Mouse (Mus musculus) forebrain, postnatal 0 days (tissue): ENCODE data around the gene Clrn2. TPM values are rescaled to one million over a fixed set of nuclear protein-coding genes. Genes with fewer than 3 reads are reported as not detected.

Source experiments
- ATAC-seq: fragments of 200-750 bp; cut with Nextera tagmentation; 2 replicates; pipeline ENCODE4 v1.8.0; 2017; ENCODE audit warnings: mild to moderate bottlenecking, moderate library complexity
- DNase-seq: peaks from one replicate; pipeline ENCODE4 v3.0.0-alpha.2; 2015
- H3K27ac ChIP-seq: fragments of 300-500 bp; sonication (generic); 2 replicates; pipeline ENCODE4 v1.5.1; 2014; ENCODE audit warnings: low read depth, mild to moderate bottlenecking, antibody characterized with exemption, low read length, moderate library complexity, mixed read lengths
- H3K27me3 ChIP-seq: fragments of 300-500 bp; sonication (generic); 2 replicates; pipeline ENCODE4 v1.6.1; 2014; ENCODE audit warnings: mild to moderate bottlenecking, low read length, mixed read lengths; ENCODE audit not compliant: insufficient read depth
- H3K36me3 ChIP-seq: fragments of 300-500 bp; sonication (generic); 2 replicates; pipeline ENCODE4 v1.6.1; 2014; ENCODE audit warnings: mild to moderate bottlenecking, moderate library complexity; ENCODE audit not compliant: insufficient read depth
- H3K4me1 ChIP-seq: fragments of 300-500 bp; sonication (generic); 2 replicates; pipeline ENCODE4 v1.6.1; 2014; ENCODE audit warnings: antibody characterized with exemption; ENCODE audit not compliant: insufficient read depth
- H3K4me2 ChIP-seq: fragments of 300-500 bp; sonication (generic); 2 replicates; pipeline ENCODE4 v1.6.1; 2014; ENCODE audit warnings: low read depth, mild to moderate bottlenecking, moderate library complexity
- H3K4me3 ChIP-seq: fragments of 300-500 bp; sonication (generic); 2 replicates; pipeline ENCODE4 v1.5.1; 2014; ENCODE audit warnings: low read depth, low read length, mixed read lengths
- H3K9ac ChIP-seq: fragments of 300-500 bp; sonication (generic); 2 replicates; pipeline ENCODE4 v1.6.1; 2014; ENCODE audit warnings: mild to moderate bottlenecking
- H3K9me3 ChIP-seq: fragments of 300-500 bp; sonication (generic); 2 replicates; pipeline ENCODE4 v1.6.1; 2016; ENCODE audit warnings: low read length
- CTCF ChIP-seq: sonication (generic); IDR thresholded peaks from 2 replicates; pipeline ENCODE4 v1.5.1; 2016; ENCODE audit warnings: antibody characterized with exemption, control low read depth, low read depth
- WGBS: fragments of 180-500 bp; shearing (Covaris S2); extraction: QIAGEN DNeasy Blood & Tissue Kit; methylation state at CpG from one replicate; pipeline ENCODE4 v1.1.7; 2014; 5-methylcytosine and 5-hydroxymethylcytosine counted together
- polyA plus RNA-seq: library from polyadenylated mRNA; unstranded; fragments of >200 nt; fragmentation: Nextera tagmentation; extraction: Ambion mirVana; gene quantifications from 2 replicates; pipeline ENCODE4 v1.2.1, GENCODE M21; 2015
- total RNA-seq: library from RNA; depleted of rRNA; stranded (reverse); fragments of >200 nt; gene quantifications from 2 replicates; pipeline ENCODE4 v1.2.3, GENCODE M21; 2014

Gene Clrn2
- total and polyA plus RNA-seq, 2 experiments from 2014 or later, result not detected

DNA sequence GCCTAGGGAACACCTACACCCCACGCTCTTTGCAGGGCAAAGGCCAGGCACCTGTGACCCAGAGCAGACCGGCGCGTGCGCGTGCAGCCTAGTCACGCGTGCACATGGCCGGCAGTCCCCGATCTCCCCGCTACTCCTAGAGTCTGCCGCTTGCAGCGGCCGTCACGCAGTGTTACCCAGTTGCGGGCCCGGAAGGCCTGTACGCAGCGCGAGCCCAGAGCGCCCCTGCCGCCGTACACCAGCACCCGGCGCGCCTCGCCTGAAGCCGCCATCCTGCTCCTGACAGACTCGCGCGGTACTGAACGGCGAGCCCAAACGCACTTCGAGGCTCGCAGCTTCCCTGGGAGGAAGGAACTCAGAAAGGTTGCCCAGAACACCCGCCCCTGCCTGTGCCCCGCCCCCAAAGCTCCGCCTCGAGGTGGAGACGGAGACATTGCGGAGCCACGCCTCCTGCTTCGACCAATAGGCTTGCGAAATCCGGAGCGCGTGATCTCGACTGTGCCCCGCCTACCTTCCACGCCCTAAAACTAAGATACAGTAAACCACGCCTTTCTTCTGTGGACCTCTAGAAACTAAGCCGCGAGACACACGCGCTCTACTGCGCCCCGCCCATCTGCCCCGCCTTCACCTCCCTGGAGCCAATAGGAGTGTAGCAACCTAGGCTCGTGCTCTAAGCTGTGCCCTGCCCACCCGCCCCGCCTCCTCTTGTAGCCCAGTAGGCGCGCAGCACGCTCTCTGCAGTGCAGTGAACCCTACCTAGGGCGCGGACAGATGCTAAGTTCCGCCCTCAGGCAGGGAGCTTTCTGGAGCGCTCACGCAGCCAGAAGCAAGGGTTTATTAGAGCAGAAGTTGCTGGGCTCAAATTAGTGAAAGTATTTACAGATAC is 3.5 kb upstream of the Clrn2 start, which contains the start of gene Qdpr:
TSS of gene Qdpr (minus strand) at position 406 of the 886 bp plus-strand sequence.
- Histone ChIP-seq H3K27me3 (no peaks in the 10 kb centered on the region; the same call in 1 of the 2 replicates), H3K27ac (peak within 1 kb of the TSS; percentile 70), H3K4me1 (0 out of 2 replicates have a peak, but pooled peaks cover 11% of the 10 kb centered on the region), H3K4me3 (peak within 1 kb of the TSS; percentile 57), H3K36me3 (no peaks in the 10 kb centered on the region), H3K4me2 (peak within 1 kb of the TSS; percentile 97), H3K9ac (peak within 1 kb of the TSS; percentile 63), H3K9me3 (no peaks in the 10 kb centered on the region)
- WGBS, result 1% methylated on average over 70 of the region's 70 CpGs
- peak; percentile 98 for ATAC-seq
- peak; percentile 98 for DNase-seq
- peak; percentile 40; the same call in 1 of the 2 replicates for TF ChIP-seq CTCF

DNA sequence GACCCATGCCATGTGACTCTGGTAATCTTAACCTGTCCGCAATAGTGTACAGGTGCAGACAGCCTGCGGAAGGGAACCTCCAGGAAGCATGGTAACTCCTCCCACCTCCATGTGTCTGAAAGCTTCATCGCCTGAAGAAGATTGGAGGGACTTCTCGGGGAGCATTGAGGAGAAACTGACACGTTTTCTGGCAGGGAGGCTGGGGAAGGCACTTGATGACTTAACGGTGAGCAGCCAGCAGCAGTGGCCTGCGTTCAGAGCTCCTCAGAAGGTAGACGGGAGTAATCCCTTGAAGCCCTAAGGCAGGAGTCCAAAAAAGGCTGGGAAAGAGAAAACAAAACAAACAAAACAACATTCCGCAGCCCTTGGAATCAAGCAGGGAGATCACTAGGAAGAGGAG is 905 bp downstream of the Clrn2 start:
- Histone ChIP-seq H3K4me2 (no peak overlapping the region), H3K27me3 (no peaks in the 10 kb centered on the region), H3K9me3 (no peaks in the 10 kb centered on the region), H3K9ac (no peak overlapping the region), H3K27ac (no peak overlapping the region), H3K4me3 (no peak overlapping the region), H3K36me3 (no peaks in the 10 kb centered on the region), H3K4me1 (no peaks in the 10 kb centered on the region)
- no peak for TF ChIP-seq CTCF
- no peak for ATAC-seq
- WGBS, result 43% methylated on average over 9 of the region's 9 CpGs
- no peak for DNase-seq

DNA sequence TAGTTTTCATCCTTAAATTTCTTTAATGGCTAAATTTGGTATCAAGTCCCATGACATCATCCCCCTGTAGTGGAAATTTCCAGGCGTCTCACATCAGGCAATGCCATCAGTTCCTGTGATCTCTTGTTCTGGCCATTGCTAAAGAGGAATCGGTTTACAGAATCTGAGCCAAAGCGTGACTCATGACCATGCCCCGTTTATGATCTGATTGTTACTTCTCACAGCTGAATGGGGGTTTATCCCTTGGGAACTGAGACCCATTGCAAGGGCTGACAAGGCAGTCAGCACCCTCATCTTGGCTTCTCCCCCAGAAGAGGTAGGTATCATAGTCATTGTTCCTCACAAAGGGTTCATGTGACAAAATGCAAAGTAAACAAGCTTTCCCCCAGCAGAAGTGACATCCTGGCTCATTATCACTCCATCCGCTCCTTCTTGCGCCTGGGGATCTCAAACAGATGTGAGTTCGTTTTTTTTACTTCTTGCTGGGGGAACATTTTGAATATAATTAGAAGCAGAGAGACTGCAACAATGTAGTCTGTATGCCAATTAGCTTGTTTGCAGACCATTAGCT is 19.4 kb downstream of the Clrn2 start:
- H3K36me3 ChIP-seq, result no peaks in the 10 kb centered on the region
- no peaks in the 10 kb centered on the region for H3K9me3 ChIP-seq
- WGBS, result 32% methylated on average over 7 of the region's 7 CpGs
- no peaks in the 10 kb centered on the region for H3K4me1 ChIP-seq
- no peak overlapping the region for H3K9ac ChIP-seq
- TF ChIP-seq CTCF, result no peak
- no peaks in the 10 kb centered on the region for H3K27me3 ChIP-seq
- H3K4me3 ChIP-seq, result no peak overlapping the region
- no peak overlapping the region for H3K4me2 ChIP-seq
- no peak overlapping the region for H3K27ac ChIP-seq
- no peak for ATAC-seq
- no peak for DNase-seq

DNA sequence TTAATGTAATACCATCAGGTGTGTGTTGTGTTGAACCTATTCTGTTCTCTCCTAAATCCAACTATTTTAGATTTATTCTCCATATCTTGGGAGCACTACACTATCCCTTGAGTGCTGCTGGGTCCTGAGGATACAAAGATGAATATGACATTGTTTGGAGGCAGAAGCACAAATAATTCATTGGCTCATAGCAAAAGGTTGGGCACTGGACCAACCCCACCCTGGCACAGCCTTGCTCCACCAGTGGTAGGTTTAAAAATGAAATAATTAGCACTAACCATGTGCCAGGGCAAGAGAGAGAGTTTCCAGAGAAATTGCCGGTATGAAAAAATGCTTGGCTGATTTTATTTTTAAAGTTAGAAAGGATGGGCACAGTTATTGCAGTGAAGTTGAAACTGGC is 20.0 kb downstream of the Clrn2 start:
- Histone ChIP-seq H3K27ac (no peak overlapping the region), H3K4me3 (no peak overlapping the region), H3K4me1 (no peaks in the 10 kb centered on the region), H3K27me3 (no peaks in the 10 kb centered on the region), H3K36me3 (no peaks in the 10 kb centered on the region), H3K4me2 (no peak overlapping the region), H3K9ac (no peak overlapping the region), H3K9me3 (no peaks in the 10 kb centered on the region)
- 55% methylated on average over 1 of the region's 1 CpGs for WGBS
- DNase-seq (no peak), ATAC-seq (no peak)
- no peak for TF ChIP-seq CTCF

DNA sequence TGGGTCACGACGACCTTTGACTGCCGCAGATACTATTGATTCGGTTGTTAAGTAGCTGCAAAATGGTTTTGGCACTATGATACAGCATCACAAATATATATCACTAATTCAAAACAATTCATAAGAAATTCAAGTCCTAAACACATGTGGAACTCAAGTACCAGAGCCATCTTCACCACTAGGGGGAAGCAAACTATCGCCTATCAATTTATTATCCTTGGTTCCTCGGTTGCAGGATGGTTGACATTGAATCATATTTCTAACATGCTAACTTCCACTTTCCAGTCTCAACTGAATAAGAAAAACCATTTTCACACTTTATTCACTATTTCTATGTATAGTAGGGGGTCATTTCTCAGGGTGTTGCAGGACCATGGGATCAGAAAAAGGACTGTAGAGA is 20.7 kb downstream of the Clrn2 start:
- Histone ChIP-seq H3K9me3 (no peaks in the 10 kb centered on the region), H3K4me2 (no peak overlapping the region), H3K4me3 (no peak overlapping the region), H3K27me3 (no peaks in the 10 kb centered on the region), H3K36me3 (no peaks in the 10 kb centered on the region), H3K4me1 (no peaks in the 10 kb centered on the region), H3K9ac (no peak overlapping the region), H3K27ac (no peak overlapping the region)
- 23% methylated on average over 6 of the region's 6 CpGs for WGBS
- ATAC-seq, result peak; percentile 71
- TF ChIP-seq CTCF, result peak; percentile 89
- DNase-seq, result peak; percentile 88

DNA sequence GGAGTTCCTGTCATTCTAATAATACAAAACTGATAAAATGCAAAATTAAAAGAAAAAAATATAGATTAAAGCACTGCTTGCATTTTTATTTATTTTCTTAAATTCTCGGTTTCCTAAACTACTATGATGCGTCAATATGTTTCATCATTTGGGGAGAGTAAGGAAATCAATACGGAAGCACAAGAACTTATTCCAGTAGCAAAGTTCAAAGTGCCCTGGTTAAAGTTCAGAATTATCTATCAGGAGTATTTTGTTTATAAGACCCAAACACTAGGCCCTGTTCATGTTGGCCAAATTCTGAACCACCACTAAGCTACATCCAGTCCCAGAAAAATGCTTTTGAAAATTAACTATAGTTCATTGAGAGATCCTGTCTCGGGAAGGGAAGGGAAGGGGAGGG is 21.2 kb downstream of the Clrn2 start:
- Histone ChIP-seq H3K9ac (no peak overlapping the region), H3K4me3 (no peak overlapping the region), H3K4me1 (no peaks in the 10 kb centered on the region), H3K36me3 (no peaks in the 10 kb centered on the region), H3K27me3 (no peaks in the 10 kb centered on the region), H3K9me3 (no peaks in the 10 kb centered on the region), H3K27ac (no peak overlapping the region), H3K4me2 (no peak overlapping the region)
- TF ChIP-seq CTCF, result no peak
- DNase-seq (no peak), ATAC-seq (no peak)
- 77% methylated on average over 3 of the region's 4 CpGs for WGBS

DNA sequence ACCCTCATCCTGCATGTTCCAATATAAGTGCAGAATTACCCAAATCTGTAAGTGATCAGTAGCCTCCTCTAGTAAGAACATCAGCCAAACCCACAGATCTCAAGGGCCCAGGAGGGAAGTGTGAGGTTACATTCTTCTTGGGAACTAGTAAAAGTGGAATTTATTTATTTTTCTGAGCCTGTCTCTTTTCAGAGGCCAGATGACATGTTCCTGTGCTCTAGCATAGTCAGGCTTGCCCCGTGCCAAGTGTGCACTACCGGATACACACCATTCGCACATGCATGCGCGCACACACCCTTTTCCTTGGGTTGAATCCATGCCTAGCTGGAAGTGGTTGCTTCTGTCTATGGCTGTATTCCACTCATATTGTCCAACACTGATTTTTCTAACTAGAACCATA is 22.2 kb downstream of the Clrn2 start:
- TF ChIP-seq CTCF, result no peak
- no peaks in the 10 kb centered on the region for H3K27me3 ChIP-seq
- H3K9ac ChIP-seq, result no peak overlapping the region
- no peak overlapping the region for H3K4me3 ChIP-seq
- no peak for DNase-seq
- 72% methylated on average over 5 of the region's 5 CpGs for WGBS
- ATAC-seq, result no peak; the same call in 1 of the 2 replicates
- no peak overlapping the region for H3K4me2 ChIP-seq
- H3K9me3 ChIP-seq, result no peaks in the 10 kb centered on the region
- H3K4me1 ChIP-seq, result no peaks in the 10 kb centered on the region
- no peaks in the 10 kb centered on the region for H3K36me3 ChIP-seq
- H3K27ac ChIP-seq, result no peak overlapping the region
